Mouse (Mus musculus) CD8-positive naive resting alpha-beta T cell, adult 2 months (primary cell): ENCODE results near the gene Nmur1.
"Not testable (repeated sequence)": the region's sequence is repeated elsewhere in the genome, so short reads cannot be mapped to it uniquely, and the experiment has no call there.

Experiments
- DNase-seq, 2 experiments: peaks; one replicate each; pipeline ENCODE4 v3.0.0; 2022; ENCODE audit warnings: low read depth in 2 of 2, low spot score in 2 of 2

Nmur1 gene

GRCm38 (mm10) chr1:86360441-86360840 is 65.6 kb downstream of the Nmur1 start:
- no peak for DNase-seq

- DNase-seq = no peak
Observed at GRCm38 (mm10) chr1:86359798-86360179, 66.2 kb downstream of the Nmur1 start.

- DNase-seq = peak; percentile 96
Observed at GRCm38 (mm10) chr1:86358906-86359797, 66.9 kb downstream of the Nmur1 start, which contains the start of gene Ncl. Gene Ncl, minus strand, starts transcription at chr1:86359400.

- DNase-seq = no peak
Observed at GRCm38 (mm10) chr1:86358229-86358905, 67.7 kb downstream of the Nmur1 start.

GRCm38 (mm10) chr1:86354186-86354585 is 71.8 kb downstream of the Nmur1 start:
- no peak for DNase-seq

GRCm38 (mm10) chr1:86350576-86350975 is 75.5 kb downstream of the Nmur1 start:
- DNase-seq = no peak

DNA sequence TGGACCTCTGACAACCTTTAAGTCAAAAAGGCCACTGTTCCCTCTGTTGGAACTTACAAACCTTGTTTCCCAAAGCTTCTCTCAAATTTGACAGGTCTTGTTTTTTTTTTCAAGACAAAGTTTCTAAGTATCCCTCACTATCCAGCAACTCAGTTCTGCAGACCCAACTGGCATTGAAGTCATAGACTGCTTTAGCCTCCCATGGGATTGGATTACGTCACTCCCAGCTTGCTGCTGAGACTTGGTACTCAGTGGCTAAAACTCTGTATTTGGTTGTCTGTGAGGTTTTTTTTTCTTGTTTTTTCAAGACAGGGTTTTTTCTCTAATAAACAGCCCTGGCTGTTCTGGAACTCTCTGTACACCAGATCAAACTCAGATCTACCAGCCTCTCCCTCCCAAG is 76.3 kb downstream of the Nmur1 start:
- DNase-seq = no peak

DNA sequence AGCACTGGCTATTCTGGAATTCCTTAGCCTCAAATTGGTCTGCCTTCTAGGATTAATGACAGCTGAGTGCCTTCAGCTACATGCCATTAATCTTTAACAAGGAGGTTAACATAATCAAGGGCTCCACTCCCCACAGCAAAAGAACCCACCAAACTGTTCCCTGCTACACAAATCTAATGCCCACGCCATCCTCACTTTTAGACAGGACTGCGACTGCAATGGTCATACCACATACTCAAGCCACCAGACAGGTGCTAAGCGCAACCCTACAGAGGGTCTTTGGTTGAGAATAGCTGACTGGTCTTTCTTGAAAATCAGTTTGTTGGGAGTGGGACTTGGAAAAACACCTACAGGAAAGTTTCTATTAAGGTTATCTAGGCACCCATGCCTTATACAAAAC is 76.8 kb downstream of the Nmur1 start:
- no peak for DNase-seq

- DNase-seq = no peak
Observed at GRCm38 (mm10) chr1:86348801-86349200, 77.2 kb downstream of the Nmur1 start.

- no peak for DNase-seq
Observed at GRCm38 (mm10) chr1:86348083-86348482, 77.9 kb downstream of the Nmur1 start.

GRCm38 (mm10) chr1:86347716-86348045 is 78.3 kb downstream of the Nmur1 start:
- DNase-seq = no peak

DNA sequence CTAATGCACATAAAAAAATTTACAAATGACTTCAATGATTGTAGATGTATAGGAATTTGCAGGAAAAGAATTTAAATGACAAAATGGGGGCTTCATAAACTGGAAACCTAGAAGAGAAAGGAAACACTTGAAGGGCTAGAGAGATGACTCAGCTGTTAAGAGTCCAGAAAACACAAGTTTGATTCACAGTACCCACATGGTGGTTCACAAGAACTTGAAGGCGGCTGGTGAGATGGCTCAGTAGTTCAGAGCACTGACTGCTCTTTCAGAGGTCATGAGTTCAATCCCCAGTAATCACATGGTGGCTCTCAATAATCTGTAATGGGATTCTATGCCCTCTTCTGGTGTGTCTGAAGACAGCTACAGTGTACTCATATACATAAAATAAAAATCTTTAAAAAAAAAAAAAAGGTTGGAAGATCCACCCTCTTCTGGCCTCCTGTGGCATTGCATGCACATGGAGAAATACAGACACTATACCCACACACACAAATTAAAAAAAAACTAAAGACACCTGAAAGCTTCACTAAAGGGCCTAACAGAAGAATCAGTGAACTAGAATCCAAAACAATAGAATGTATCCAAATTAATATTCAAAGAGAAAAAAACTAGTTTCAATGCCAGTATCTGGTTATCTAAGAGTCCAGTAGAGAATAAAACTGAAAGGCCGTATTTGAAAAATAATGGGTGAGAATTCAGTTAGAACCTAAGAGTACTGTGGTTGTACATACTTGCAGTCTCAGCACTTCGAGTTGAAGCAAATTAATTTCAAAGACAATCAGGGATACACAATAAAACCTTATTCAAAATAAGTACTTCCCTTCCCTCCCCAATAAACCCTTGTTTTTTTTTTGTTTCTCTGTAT is 78.9 kb downstream of the Nmur1 start:
- DNase-seq = no peak

- DNase-seq = no peak
Observed at GRCm38 (mm10) chr1:86345956-86346355, 80.1 kb downstream of the Nmur1 start.

GRCm38 (mm10) chr1:86345069-86345468 is 81.0 kb downstream of the Nmur1 start:
- DNase-seq = no peak

- DNase-seq = peak; percentile 29 to 49
Observed at GRCm38 (mm10) chr1:86343969-86344861, 81.8 kb downstream of the Nmur1 start.

GRCm38 (mm10) chr1:86343087-86343645 is 82.9 kb downstream of the Nmur1 start:
- DNase-seq = no peak

GRCm38 (mm10) chr1:86342371-86342770 is 83.7 kb downstream of the Nmur1 start:
- DNase-seq = no peak

- not testable (repeated sequence) for DNase-seq
Observed at GRCm38 (mm10) chr1:86341096-86341495, 84.9 kb downstream of the Nmur1 start.

DNA sequence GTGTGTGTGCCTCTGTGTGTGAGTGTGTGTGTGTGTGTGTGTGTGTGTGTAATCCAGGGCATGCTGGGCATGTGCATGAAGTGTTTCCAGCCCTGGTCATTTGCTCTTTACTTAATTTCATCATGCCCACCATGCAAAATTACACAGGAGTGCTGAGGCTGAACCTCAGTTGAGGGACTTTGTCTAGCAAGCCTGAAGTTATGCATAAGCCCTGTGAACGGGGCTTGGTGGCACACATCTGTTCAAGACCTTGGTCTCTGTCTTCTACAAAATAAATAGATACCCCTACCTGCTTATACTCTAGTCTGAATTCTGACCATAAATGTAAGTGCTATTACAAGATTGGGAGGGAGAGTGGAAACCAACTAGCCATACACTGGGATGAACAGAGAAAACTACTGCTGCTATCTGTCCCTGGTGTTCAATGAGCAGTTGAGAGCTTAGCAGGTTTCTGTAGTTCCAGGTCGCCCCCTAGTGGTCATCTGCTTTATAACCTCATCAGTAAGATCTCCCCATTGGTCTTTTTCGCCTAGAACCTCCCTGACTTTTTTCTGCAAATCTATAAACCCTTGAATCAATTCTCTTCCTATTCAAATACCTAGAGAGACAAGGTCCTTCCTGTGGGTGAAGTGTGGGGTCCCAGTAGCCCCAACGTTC is 86.7 kb downstream of the Nmur1 start:
- DNase-seq = peak; percentile 79 to 86

DNA sequence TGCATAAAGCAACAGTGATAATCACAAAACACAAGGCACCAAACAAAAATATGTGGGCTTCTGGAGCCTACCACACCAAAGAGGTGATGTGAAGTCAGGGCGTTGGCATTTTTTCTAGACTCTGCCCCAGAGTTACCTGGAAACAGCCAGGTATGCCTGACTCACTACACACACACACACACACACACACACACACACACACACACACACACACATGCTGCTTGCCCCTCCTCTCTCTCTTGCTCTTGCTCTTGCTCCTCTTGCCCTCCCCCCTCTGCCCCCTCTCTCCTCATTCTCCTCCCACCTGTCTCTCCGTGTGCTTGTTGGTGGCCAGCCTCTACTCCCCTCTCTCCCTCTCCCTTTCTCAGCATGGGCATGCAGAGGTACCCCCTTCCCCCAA is 89.7 kb downstream of the Nmur1 start:
- no peak for DNase-seq
